Mouse (Mus musculus): Measurements from ENCODE around the gene Zfp119b.
A peak's percentile ranks its signal among the peaks of the same experiment; 100 is the strongest.

Zfp119b gene

GRCm38 (mm10) chr17:55949400-55949799 is at the start of gene Zfp119b:
Gene Zfp119b, minus strand, starts transcription at chr17:55949500.
- no peak for DNase-seq (ENCODE audit: low spot score)

- DNase-seq (ENCODE audit: low spot score) = no peak
Observed at GRCm38 (mm10) chr17:55996007-55996406, 46.7 kb upstream of the Zfp119b start.

- no peak for DNase-seq (ENCODE audit: low spot score)
Observed at GRCm38 (mm10) chr17:55990278-55990898, 41.1 kb upstream of the Zfp119b start.

- DNase-seq (ENCODE audit: low spot score) = peak; percentile 90
Observed at GRCm38 (mm10) chr17:55986030-55986961, 37.0 kb upstream of the Zfp119b start, which contains the start of gene Fsd1. Gene Fsd1, plus strand, starts transcription at chr17:55986509.

- no peak for DNase-seq (ENCODE audit: low spot score)
Observed at GRCm38 (mm10) chr17:55977301-55977700, 28.0 kb upstream of the Zfp119b start.

GRCm38 (mm10) chr17:55976255-55976862 is 27.1 kb upstream of the Zfp119b start:
- peak; percentile 78 for DNase-seq (ENCODE audit: low spot score)

GRCm38 (mm10) chr17:55971453-55971852 is 22.2 kb upstream of the Zfp119b start:
- DNase-seq (ENCODE audit: low spot score) = no peak

- DNase-seq (ENCODE audit: low spot score) = peak; percentile 79
Observed at GRCm38 (mm10) chr17:55969966-55970891, 20.9 kb upstream of the Zfp119b start, which contains the start of gene Shd. Gene Shd, plus strand, starts transcription at chr17:55970467.

- DNase-seq (ENCODE audit: low spot score) = peak; percentile 71
Observed at GRCm38 (mm10) chr17:55969560-55969959, 20.3 kb upstream of the Zfp119b start.

- no peak for DNase-seq (ENCODE audit: low spot score)
Observed at GRCm38 (mm10) chr17:55968210-55968609, 18.9 kb upstream of the Zfp119b start.

- no peak for DNase-seq (ENCODE audit: low spot score)
Observed at GRCm38 (mm10) chr17:55967186-55967585, 17.9 kb upstream of the Zfp119b start.

- no peak for DNase-seq (ENCODE audit: low spot score)
Observed at GRCm38 (mm10) chr17:55964996-55965395, 15.7 kb upstream of the Zfp119b start.

GRCm38 (mm10) chr17:55964496-55964895 is 15.2 kb upstream of the Zfp119b start:
- DNase-seq (ENCODE audit: low spot score) = no peak

GRCm38 (mm10) chr17:55963171-55963570 is 13.9 kb upstream of the Zfp119b start:
- DNase-seq (ENCODE audit: low spot score) = no peak

GRCm38 (mm10) chr17:55961631-55962030 is 12.3 kb upstream of the Zfp119b start:
- DNase-seq (ENCODE audit: low spot score) = no peak

- DNase-seq (ENCODE audit: low spot score) = no peak
Observed at GRCm38 (mm10) chr17:55960791-55961190, 11.5 kb upstream of the Zfp119b start.

GRCm38 (mm10) chr17:55959946-55960740 is 10.8 kb upstream of the Zfp119b start:
- no peak for DNase-seq (ENCODE audit: low spot score)

GRCm38 (mm10) chr17:55958918-55959728 is 9.8 kb upstream of the Zfp119b start, which contains the start of gene Yju2:
Gene Yju2, plus strand, starts transcription at chr17:55959099.
- peak; percentile 98 for DNase-seq (ENCODE audit: low spot score)

GRCm38 (mm10) chr17:55958584-55958886 is 9.2 kb upstream of the Zfp119b start:
- DNase-seq (ENCODE audit: low spot score) = no peak

Data from embryo, embryonic 10.5 days (tissue).